Mouse (Mus musculus): ENCODE data around the gene Lypd9. TPM values are rescaled to one million over a fixed set of nuclear protein-coding genes. Genes with fewer than 3 reads are reported as not detected.

The Lypd9 gene
- polyA plus RNA-seq, 1 experiment from 2014 or later: not detected

- Histone ChIP-seq H3K9me3 (no peaks in the 10 kb centered on the region), H3K36me3 (no peaks in the 10 kb centered on the region), H3K4me3 (no peak overlapping the region), H3K4me1 (replicated peaks) (peaks cover 16% of the 10 kb centered on the region; the same call in 1 of the 2 replicates), H3K27me3 (no peaks in the 10 kb centered on the region), H3K9ac (no peak overlapping the region), H3K4me2 (0 out of 2 replicates have a peak overlapping the region, but pooled peaks have one; percentile 16), H3K27ac (replicated peaks) (peak overlapping the region; percentile 39)
- ATAC-seq (ENCODE audit: low read depth): peak; percentile 90
- WGBS: 55% methylated on average over 6 of the region's 6 CpGs
Measured at GRCm38 (mm10) chr11:58399985-58400645, 52.6 kb downstream of the Lypd9 start.

Other genes with a start within 250 kb of the Lypd9 start
- gene 4930438A08Rik, start 178.1 kb downstream of the Lypd9 start, polyA plus RNA-seq (2015; fragmentation: Nextera tagmentation; extraction: Ambion mirVana): not detected in 2 replicates
- gene Zfp692, start 145.9 kb downstream of the Lypd9 start, polyA plus RNA-seq (2015; fragmentation: Nextera tagmentation; extraction: Ambion mirVana): 25.6 and 26.9 TPM in 2 replicates
- 35.5 and 39.5 TPM in 2 replicates for gene Zfp672, start 122.6 kb downstream of the Lypd9 start, polyA plus RNA-seq (2015; fragmentation: Nextera tagmentation; extraction: Ambion mirVana)
- 46.2 and 47.4 TPM in 2 replicates for gene Sh3bp5l, start 122.2 kb downstream of the Lypd9 start, polyA plus RNA-seq (2015; fragmentation: Nextera tagmentation; extraction: Ambion mirVana)
- gene Lypd8, start 73.9 kb downstream of the Lypd9 start, polyA plus RNA-seq (2015; fragmentation: Nextera tagmentation; extraction: Ambion mirVana): not detected in 2 replicates
- gene 1810065E05Rik, start 31.8 kb downstream of the Lypd9 start, polyA plus RNA-seq (2015; fragmentation: Nextera tagmentation; extraction: Ambion mirVana): not detected in 2 replicates
- not detected in 2 replicates for gene Gm12253, start 20.4 kb downstream of the Lypd9 start, polyA plus RNA-seq (2015; fragmentation: Nextera tagmentation; extraction: Ambion mirVana)
- gene Olfr30, start 9.3 kb upstream of the Lypd9 start, polyA plus RNA-seq (2015; fragmentation: Nextera tagmentation; extraction: Ambion mirVana): not detected in 2 replicates
- gene Olfr332, start 39.6 kb upstream of the Lypd9 start, polyA plus RNA-seq (2015; fragmentation: Nextera tagmentation; extraction: Ambion mirVana): not detected in 2 replicates
- gene Olfr331, start 49.6 kb upstream of the Lypd9 start, polyA plus RNA-seq (2015; fragmentation: Nextera tagmentation; extraction: Ambion mirVana): not detected in 2 replicates
- gene Olfr330, start 81.9 kb upstream of the Lypd9 start, polyA plus RNA-seq (2015; fragmentation: Nextera tagmentation; extraction: Ambion mirVana): not detected in 2 replicates
- not detected in 2 replicates for gene Olfr329-ps, start 93.5 kb upstream of the Lypd9 start, polyA plus RNA-seq (2015; fragmentation: Nextera tagmentation; extraction: Ambion mirVana)
- not detected in 2 replicates for gene Olfr328, start 102.7 kb upstream of the Lypd9 start, polyA plus RNA-seq (2015; fragmentation: Nextera tagmentation; extraction: Ambion mirVana)
- 0.14 TPM in 1 of 2 replicates, not detected in the other for gene Olfr224, start 117.6 kb upstream of the Lypd9 start, polyA plus RNA-seq (2015; fragmentation: Nextera tagmentation; extraction: Ambion mirVana)
- not detected in 2 replicates for gene Olfr325, start 124.8 kb upstream of the Lypd9 start, polyA plus RNA-seq (2015; fragmentation: Nextera tagmentation; extraction: Ambion mirVana)
- gene Olfr324, start 142.2 kb upstream of the Lypd9 start, polyA plus RNA-seq (2015; fragmentation: Nextera tagmentation; extraction: Ambion mirVana): 0.08 TPM in 1 of 2 replicates, not detected in the other
- not detected in 2 replicates for gene 2210407C18Rik, start 163.2 kb upstream of the Lypd9 start, polyA plus RNA-seq (2015; fragmentation: Nextera tagmentation; extraction: Ambion mirVana)
- gene Olfr323, start 177.6 kb upstream of the Lypd9 start, polyA plus RNA-seq (2015; fragmentation: Nextera tagmentation; extraction: Ambion mirVana): not detected in 2 replicates
- 0.11 and 0.22 TPM in 2 replicates for gene Trim58, start 187.5 kb upstream of the Lypd9 start, polyA plus RNA-seq (2015; fragmentation: Nextera tagmentation; extraction: Ambion mirVana)
- 0.07 TPM in 1 of 2 replicates, not detected in the other for gene Olfr322, start 205.9 kb upstream of the Lypd9 start, polyA plus RNA-seq (2015; fragmentation: Nextera tagmentation; extraction: Ambion mirVana)
- gene Olfr320, start 228.2 kb upstream of the Lypd9 start, polyA plus RNA-seq (2015; fragmentation: Nextera tagmentation; extraction: Ambion mirVana): not detected in 2 replicates
- gene Olfr319, start 246.2 kb upstream of the Lypd9 start, polyA plus RNA-seq (2015; fragmentation: Nextera tagmentation; extraction: Ambion mirVana): not detected in 2 replicates